Mouse (Mus musculus): ENCODE measurements around the gene Got1. TPM values are rescaled to one million over a fixed set of nuclear protein-coding genes. Genes with fewer than 3 reads are reported as not detected.

Gene Got1
- total RNA-seq, 2 experiments from 2014 or later, result 213 to 228 TPM

DNA sequence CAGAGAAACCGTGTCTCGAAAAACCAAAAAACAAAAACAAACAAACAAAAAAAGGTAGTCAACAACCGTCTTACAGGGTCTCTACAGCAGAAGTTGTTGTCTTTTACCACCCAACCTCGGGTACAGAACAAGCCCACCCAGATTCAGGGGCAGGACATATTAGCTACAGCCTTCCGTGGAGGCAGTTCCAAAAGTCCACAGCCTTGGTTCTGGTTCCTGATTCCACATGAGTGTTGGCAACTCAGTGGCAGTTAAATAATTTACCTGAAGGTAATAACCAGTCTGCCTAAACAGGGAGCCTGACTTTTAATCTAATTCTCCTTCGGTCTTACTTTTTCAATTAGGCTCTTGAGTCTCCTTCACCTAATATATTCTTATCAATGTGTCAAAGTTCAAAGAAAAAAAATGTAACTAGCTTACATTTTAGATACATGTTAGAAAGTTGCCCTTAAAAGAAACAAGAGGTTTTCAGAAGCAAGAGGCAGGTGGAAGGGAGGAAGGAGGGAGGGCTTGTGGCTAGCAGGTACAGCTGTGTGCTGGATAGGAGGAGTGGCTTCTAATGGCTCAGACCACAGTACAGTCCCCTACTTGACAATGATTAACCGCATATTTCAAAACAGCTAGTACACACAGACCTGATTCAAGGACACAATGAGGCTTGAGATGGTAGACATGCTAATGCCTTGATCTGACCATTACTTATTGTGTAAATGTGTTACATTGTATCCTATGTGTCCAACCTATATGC, 60.7 kb downstream of the Got1 start:
- no peak for DNase-seq (ENCODE audit: extremely low spot score in 1 of 2, low spot score in 2 of 2)
- intact Hi-C loops (cut with DNase I), result no loop called here

- intact Hi-C loops (cut with DNase I), result no loop called here
- DNase-seq (ENCODE audit: extremely low spot score in 1 of 2, low spot score in 2 of 2), result no peak
Observed at GRCm38 (mm10) chr19:43462141-43462540, 62.3 kb downstream of the Got1 start.

- intact Hi-C loops (cut with DNase I), result no loop called here
- no peak for DNase-seq (ENCODE audit: extremely low spot score in 1 of 2, low spot score in 2 of 2)
Observed at GRCm38 (mm10) chr19:43460481-43460880, 63.9 kb downstream of the Got1 start.

GRCm38 (mm10) chr19:43459948-43460347, 64.5 kb downstream of the Got1 start:
- intact Hi-C loops (cut with DNase I), result no loop called here
- no peak for DNase-seq (ENCODE audit: extremely low spot score in 1 of 2, low spot score in 2 of 2)

- no peak for DNase-seq (ENCODE audit: extremely low spot score in 1 of 2, low spot score in 2 of 2)
- intact Hi-C loops (cut with DNase I), result no loop called here
Observed at GRCm38 (mm10) chr19:43453025-43453424, 71.4 kb downstream of the Got1 start.

- DNase-seq (ENCODE audit: extremely low spot score in 1 of 2, low spot score in 2 of 2), result peak in 1 of 2 experiments; percentile 52
- intact Hi-C loops (cut with DNase I), result no loop called here
Observed at GRCm38 (mm10) chr19:43452176-43452575, 72.2 kb downstream of the Got1 start.

DNA sequence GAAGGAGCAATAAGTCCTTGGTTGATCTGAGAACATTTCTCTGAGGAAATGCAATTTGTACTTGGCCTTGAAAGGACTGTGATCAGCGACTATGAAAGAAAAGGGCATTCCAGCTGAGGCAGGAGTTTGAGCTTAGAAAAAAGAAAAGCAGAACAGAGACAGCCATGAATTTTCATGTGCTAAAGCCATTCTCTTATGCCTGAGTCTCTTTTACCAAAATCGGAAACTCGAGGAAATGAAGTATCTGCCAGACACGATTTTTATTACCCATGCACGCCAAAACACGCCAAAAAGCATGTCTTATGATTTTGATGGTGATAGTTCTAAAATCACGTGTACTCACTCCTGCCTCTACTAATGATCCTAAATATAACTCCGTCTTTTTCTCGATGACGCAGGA, 72.8 kb downstream of the Got1 start:
- intact Hi-C loops (cut with DNase I), result no loop called here
- no peak for DNase-seq (ENCODE audit: extremely low spot score in 1 of 2, low spot score in 2 of 2)

Other genes starting within 250 kb of the Got1 start
- under 1 TPM; 0.45 to 0.71 TPM for gene Hpse2, start 136.2 kb downstream of the Got1 start, total RNA-seq (2021)
- 10 to 100 TPM; 39.3 to 40.4 TPM for gene Cnnm1, start 84.2 kb downstream of the Got1 start, total RNA-seq (2021)
- gene Nkx2-3, start 87.7 kb upstream of the Got1 start, total RNA-seq (2021), result not detected
- gene Slc25a28, start 150.3 kb upstream of the Got1 start, total RNA-seq (2021), result 10 to 100 TPM; 34.7 to 38.3 TPM
- gene Entpd7, start 165.1 kb upstream of the Got1 start, total RNA-seq (2021), result 10 to 100 TPM; 24.6 to 25.7 TPM
- gene Cutc, start 228.4 kb upstream of the Got1 start, total RNA-seq (2021), result 1 to 10 TPM; 3.1 to 3.7 TPM
- 10 to 100 TPM; 17.6 to 22.1 TPM for gene Cox15, start 228.4 kb upstream of the Got1 start, total RNA-seq (2021)

All from left cerebral cortex, postnatal 10 days (tissue).